Mouse (Mus musculus) Muller cell, postnatal 12 days (primary cell): Measurements from ENCODE around the gene Kiz.

Source experiments
- DNase-seq: peaks from one replicate; pipeline ENCODE4 v3.0.0-alpha.2; 2015; ENCODE audit errors: inconsistent ontology term

The Kiz gene

DNA sequence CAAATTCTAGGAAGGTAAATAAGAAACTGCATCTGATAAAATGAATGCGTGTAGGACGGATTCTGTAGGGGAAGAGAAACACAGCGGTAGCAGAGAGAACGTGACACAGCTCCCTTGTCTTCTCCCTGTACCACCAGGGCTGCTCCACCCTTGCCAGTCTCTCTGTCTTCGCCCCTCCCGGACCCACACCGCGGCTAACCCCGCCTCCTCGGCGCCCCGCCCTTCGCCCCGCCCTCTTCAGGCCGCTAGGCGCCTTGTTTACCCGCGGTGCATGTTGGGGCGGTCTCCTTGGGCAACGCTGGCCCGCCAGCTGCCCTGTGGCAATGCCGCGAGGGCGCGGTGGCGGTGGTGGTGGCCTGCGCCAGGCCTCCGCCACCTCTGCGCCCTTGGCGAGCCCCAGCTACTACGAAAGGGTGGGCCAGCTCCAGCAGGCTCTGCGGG is at the start of gene Kiz:
Kiz (plus strand) TSS at position 266 of the 441 bp plus-strand sequence.
- peak; percentile 99 for DNase-seq

DNA sequence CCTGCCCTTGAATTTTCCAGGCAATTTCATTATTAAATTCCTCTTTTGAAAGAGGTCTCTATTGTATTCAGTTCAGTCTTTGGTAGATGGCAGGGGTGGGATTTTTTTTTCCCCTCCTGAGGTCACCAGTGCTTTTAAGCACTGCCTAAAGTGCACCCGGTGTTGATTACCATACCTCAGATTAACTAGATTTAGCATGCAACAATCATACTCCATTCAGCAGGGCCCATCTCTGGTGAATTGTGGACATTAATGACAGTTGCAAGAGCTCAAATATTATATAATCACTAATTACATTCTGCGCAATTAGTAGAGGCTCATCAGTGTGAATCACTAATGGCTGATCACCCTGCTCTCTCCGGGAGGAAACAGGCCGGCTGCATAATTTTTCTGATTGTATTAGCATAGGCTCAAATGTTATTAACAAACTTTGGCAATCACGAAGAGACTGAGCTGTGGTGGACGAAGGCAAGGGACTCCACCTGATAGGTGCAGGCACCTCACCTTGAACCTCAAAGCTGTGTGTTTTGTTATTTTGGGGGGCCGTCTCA is 45.9 kb upstream of the Kiz start:
- DNase-seq: peak; percentile 41

DNA sequence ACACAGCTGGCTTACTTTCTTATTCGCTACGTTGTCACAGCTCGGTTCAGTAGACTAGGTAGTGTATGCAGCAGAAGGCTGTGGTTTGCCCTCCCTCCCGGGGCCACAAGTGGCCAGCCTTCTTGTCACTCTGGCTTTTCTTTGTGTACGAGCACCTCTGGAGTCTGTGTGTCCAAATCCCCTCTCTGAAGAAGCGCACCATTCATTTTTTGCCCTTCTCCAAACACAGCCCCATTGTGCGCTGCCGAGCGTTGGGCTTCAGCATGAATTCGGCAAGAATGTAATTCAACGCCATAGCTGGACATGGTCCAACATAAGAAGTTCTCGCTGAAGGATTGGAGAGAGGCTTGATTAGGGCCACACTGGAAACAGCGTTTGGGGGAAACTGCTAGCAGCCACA is 45.0 kb upstream of the Kiz start:
- DNase-seq: peak; percentile 92

DNA sequence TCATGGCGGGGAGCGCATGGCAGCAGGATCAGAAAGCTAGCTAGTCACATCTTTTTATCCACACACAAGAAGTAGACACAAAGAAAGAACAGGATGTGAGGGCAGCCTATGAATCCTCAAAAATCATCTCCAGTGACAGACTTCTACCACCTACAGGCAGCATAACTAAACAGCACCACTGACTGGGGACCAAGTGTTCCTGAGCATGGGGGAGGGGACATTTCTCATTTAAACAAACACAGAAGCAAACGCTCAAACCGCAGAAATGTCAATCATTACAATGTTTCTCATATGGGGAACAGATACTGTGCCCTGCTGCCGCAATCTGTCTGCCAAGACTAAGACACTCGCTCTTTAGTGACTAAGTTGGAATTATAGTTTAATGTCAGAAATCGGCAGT is 40.7 kb upstream of the Kiz start:
- no peak for DNase-seq

DNA sequence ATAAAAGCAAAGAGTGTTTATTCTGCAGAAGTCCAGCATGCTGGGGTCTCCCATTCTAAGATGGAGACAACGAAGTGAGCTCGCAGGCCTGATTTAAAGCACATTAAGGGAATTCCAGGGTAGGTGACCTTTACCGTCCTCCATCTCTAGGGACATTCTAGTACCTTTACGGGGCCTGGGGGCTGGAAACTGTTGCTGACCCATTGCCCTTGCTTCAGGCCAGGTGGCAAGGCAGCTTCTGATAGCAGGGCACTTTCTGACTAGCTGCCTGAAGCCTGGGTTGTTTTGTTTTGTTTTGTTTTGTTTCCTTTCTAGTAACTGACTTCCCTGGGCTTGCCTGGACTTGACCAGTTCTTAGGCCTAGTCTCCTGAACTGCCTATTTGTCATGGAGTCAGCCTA is 36.6 kb upstream of the Kiz start:
- no peak for DNase-seq

DNA sequence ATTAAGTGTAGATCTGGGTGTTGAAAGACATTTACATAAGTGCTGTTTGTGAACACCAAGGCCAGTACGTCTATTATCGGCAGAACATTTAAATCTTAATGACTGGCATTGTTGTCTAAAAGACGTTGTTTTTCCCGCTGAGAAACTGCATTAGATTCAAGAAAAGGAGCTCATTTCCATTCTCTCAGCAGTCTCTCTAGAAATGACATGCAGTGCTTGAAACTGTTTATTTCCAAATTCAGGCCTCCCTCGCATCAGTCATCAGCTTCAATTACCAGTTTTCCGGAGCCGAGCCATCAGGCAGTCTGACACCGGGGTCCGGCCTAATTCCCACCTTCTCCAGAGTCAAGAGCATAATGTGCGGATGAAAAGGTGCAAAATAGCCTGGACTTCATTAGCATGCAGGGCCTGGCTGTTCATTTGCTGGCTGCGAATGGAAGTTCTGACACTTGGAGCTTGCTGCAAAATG is 32.1 kb upstream of the Kiz start:
- DNase-seq: no peak

DNA sequence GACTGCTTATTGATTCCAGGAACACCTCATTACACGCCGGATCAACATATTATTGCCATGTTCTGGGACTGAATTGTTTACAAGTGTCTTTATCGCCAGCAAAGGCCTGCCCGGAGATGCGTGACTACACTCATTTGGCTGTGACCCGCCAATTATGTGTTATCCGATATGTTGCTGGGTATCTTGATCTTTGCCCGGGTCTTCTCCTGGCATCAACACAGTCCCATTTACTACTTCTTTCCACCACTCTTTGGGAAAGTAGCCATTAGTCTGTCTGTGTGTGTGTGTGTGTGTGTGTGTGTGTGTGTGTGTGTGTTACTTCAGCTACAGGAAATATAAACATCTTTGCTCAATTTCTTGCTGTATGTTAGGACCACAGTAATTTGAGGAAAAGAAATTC is 31.6 kb upstream of the Kiz start:
- DNase-seq: no peak

DNA sequence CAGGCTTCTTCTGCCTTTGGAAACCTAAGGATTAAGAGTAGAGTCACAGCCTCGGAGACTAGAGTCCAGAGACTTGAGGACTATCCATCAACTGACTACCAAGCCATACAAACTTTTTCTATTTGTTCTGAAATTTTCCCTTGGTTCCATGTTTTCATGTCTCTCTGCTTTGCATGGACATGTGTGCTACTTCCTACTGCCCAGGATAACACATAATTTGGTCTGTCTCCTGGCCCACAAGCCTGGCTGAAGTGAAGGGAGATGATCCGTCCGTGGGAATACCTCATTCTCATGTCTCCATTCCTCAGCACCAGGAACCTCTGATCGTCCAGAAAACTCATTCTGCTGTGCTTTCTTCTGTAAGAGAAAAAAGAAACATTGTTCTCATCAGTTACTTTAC is 27.7 kb upstream of the Kiz start:
- no peak for DNase-seq

DNA sequence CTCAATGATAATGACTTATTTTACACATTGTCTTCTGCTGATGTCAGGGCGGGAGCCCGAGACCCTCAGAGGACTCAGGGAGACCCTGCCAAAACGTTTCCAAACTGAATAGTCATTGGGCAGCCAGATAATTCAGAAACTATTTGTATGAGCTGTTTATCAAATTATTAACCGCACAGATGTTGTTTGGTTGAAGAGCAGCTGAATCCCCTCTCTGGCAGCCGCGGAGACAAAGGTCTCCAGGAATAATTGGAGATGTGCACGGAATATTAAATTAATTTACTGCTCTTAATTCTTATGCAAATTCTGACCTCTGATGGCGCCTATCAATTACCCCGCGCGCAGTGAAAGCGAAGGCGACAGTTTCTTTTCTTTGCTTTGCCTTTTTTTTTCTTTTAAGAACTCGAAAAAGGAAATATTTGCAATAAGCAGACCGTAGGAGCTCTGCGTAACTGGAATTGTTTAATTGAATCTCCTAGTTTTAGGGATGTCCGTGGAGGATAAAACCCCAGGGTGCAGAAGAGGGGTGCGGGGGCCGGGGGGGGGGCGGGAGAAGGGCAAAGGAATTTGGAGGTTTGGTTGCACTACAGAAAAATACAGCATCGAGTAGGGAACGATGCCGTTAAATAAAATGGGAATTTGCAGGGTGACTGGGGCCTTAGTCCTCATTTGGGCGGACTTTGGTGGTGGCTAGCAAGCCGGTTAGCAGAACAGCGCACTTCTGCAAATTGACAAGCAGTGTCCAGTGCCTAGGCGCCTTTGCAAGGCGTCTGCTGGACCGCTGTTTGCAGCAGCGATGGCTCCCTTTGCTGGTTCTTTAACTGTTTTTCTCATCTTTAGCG is 22.2 kb upstream of the Kiz start:
- peak; percentile 16 for DNase-seq

DNA sequence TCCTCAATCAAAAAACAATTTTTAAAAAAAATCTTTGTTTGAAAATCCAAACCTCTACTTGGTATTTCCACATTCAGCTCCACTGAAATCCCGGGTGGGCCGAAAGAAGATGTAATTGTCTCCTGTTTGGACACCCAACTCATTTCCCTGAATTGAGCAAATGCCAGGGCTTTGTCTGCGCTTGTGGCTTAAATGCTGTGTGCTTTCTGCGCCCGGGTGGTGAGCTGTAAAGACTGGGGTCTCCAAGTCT is 21.7 kb upstream of the Kiz start:
- DNase-seq: no peak

DNA sequence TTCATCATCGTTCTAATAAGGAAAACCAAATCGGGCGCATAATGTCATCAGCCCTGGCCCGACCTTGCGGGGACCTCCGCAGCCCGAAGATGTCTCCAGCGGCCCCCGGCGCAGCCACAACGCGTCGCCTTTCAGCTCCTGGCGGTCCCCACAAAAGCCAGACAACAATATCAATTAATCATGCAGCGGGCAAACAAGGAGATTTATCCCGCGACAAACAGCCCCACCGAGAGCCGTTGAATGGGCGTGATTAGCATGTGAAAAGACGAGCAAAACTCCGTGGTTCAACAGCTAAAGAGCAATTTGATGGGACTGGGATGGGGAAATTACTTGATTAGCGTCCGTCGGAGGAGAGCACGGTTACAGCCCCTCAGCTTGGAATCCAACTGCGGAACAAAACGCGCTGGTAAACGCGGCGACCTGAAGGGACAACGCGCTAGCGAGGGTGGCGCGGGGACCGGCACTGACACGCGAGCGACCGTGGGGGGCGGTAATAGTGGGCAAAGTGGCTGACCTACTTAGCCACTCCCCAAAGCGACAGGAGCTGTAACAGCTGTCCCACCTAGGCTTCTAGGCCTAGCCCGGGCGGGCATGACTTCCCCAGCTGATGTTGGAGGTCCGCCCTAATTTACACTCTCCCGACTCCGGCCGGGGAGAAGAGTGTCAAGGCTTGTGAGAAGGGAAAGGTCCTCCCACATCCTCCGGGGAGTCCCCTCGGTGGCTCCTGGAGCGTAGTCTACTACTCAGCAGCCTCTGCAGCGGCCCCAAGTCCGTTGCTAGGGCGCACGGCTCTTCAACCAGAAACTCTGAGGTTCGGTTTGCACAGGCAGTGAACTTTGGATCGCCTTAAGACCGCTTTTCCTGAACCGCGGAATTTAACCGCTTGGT is 21.1 kb upstream of the Kiz start:
- peak; percentile 45 for DNase-seq

DNA sequence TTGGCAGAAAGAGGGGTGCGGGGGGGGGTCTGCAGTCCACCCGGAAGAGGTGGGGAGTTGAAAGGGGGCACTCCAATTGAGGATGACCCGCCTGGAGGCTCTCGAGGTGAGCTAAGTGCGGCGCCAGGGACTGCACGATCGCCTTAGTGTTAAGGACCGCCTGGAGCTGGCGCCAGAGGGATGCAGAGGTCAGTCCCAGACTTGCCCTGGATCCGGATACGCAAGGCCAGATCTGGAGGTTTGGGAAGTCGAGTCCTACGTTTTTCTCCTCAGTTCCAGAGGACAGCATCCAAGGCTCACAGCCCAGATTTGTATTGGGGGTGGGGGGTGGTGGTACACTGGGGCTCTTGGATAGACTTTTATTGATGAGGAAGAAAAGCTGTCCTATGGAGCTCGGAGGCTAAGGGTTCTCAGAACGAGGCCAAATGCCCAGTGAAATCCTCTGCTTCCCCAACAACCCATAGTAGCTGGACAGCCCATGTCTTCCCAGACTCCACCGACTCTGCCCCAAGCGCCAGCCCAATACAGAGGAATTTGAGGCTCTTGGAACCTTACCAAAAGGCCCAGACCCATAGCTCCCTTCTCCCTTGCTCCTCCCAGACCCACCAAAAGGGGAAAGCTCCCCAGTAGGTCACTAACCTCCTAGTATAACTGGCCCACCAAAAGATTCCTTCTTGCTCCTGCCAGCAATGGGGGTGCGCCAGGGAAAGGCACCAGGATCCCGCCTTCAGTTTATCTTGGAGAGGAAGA is 20.2 kb upstream of the Kiz start:
- no peak for DNase-seq

DNA sequence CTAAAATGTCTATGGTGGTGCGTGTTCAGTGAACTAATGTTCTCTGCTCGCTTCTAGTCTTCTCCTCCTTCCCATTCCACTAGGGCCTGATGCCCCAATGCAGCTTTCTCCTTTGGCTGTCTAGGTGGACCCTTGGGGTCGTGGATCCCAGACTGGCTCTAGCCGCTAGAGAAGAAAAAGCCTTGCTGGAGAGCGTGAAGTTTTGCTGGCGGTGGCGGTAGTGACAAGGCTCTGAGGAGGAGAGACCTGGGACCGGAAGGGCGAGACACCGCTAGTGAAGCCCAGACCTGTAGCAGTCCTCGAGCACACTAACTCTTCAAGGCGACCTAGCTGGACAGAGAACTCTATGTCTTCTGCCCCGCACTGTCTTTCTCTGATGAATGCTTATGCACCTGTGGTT is 19.4 kb upstream of the Kiz start:
- no peak for DNase-seq

DNA sequence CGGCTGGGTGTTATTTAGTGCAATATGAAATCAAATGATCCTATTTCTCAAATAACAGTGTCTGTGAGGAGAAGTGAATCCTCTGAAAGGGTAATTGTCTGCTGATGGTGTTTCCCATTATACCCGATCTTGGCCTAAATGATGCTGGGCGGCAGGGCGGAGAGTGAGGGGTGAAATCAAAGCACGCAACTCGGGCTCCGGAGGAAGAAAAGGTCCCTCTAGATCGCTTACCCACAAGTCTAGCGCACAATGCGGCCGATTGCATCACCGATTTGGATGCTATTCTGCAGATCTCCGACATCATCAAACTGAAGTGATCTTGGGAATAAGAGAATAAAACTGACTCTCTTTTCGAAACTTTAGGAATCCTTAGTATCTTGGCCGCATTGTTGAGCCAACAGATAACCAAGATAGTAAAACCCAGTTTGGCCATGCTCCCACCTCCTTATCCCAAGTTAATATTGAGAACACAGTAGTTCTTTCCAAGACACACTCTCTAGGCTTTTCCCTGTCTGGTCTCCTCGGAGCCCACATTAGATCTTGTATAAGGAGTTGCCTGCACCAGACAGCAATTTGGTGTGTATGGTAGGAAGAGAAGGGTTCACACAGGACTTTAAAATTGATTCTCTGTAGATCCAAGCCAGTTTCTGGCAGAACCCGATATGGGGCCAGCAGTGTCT is 18.7 kb upstream of the Kiz start:
- DNase-seq: no peak

DNA sequence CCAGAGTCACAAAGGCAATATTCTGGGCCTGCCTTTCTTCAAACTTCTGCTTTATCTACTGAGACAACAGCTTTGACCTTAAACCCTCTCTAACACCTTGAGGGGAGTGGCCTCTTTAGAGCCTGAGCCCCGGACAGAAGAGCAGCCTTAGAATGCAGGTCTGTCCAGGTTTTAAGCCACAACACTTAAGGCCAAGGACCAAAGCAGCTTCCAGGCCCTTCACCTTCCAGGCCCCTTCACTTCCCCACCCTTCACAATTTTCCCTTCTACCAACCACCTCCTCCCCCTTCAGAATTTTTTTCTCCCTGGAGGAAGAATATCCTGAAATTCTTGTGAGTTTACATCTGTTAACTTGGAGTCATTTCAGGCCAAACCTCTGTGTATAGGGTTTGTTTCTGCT is 18.0 kb upstream of the Kiz start:
- no peak for DNase-seq

DNA sequence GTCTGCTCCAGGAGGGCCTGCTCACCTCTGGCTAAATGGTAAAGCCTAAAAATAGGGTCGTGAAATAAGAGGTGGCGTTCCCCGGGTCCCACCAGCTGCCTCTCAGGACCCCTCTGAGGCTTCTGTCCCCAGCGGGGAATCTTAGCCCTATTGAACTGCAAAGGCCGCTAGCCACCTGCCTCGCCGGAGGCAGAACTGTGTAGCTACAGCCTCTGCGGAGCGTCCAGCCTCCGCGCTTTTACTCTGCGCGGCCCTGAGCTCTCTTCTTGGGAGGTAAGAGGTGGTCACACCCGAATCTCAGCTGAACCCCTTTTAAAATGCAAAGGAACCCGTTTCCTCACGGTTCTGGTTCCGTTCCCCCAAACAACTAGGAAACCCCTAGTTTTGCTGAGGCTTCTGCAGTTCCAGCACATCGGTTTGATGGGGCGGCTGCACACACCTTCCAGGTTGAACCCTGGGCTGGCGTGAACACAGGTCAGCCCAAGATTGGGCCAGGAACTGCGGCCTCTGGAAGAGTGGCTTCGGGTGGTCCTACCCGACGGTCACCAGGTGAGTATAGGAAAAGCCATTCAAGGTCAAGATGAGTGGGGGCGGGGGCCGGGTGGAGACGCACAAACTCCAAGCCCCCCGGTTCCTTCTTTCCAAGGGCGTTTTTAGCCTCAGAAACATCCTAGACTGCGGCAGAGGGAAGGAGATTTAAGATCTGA is 16.9 kb upstream of the Kiz start:
- no peak for DNase-seq

DNA sequence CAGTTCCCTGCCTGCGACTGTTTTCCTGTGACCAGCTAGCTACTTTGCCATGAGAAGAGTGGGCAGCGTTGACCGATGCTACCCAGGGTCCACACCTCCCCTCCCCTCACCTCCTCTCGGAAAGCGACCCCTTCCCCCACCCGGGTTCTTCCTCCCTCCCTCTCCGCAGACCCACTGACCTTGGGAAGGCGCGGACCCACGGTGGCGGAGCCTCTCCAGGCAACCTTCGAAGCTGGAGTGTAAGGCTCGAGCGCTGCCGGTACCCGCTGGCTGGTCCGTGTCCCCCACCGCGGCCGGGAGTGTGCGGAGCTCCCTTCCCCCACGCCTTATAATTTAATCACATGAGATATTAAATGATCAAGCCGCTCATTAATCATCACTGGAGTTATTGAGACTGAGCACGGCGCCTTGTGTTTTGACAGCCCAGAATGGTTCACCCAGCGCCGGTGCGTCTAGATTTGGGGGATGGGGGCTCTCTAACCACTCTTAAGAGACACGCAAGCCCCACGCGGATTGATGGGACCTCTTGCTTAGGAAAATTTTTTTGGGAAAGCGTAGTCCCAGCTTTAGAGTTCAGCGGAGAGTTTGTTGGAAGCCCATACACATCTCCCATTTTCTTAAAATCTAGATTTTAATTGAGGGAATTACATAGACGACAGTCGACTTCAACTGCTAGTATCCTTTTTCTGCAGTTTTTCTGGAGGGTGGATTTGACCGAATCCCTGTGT is 16.2 kb upstream of the Kiz start:
- no peak for DNase-seq

DNA sequence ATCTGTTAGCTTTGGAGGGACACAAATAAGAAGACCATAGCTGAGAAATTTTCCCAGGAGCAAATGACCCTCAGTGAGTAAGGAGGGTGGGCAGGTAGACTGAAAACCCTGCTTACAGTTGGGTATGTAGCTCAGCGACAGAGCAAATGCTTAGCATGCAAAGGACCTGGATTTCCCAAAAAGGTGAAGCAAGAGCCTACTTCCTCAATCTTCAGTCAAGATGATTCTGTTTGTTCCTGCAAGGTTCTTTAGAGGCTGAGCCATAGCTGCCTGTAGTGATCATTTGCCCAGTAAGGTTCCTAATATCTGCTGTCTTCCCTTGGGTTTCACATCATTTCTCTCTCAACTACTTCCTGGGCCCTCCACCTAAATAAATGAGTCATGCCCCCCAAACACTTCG is 7.8 kb upstream of the Kiz start:
- DNase-seq: no peak

DNA sequence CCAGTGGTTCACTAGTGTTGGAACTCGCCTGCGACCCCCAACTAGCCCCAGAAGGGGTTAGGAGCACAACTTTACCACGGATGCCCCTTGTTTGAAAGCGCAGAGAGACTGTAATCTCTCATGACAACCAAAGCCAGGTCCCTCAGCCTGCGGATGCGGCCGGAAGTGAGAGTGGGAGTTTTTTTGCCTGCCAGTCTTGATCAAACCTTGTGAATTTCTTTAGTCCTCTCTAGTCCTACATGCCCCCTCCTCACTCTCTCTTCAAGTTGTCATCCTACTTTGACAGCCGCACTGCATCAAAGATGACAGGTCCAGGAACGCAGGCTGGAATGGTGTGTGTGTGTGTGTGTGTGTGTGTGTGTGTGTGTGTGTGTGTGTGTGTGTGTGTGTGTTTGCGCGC is 456 bp downstream of the Kiz start:
- peak; percentile 76 for DNase-seq

DNA sequence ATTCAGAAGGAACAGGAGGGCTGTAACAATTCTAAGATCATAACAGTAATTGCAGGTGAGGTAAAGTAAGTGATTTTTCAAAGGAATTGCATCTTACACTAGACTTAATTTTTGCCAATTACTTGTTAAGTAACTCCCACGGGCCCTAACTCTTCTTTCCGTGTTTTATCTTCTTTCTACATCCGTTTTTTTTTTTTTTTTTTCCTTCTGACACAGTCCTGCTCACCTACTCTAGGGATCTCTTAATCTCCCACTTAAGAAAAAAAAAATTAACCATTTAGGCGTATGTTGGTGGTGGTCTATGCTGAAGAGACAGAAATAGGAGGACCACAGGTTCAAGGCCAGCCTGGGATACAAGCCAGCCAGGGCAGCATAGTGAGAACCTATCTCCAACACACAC is 1.2 kb downstream of the Kiz start:
- no peak for DNase-seq
